Mouse (Mus musculus): Measurements from ENCODE around the gene Avl9.

GRCm38 (mm10) chr6:56691205-56691604, 23.5 kb upstream of the Avl9 start:
- TF ChIP-seq MAX (IDR thresholded peaks at IDR 0.05) (no peak), CTCF (IDR thresholded peaks at IDR 0.05; ENCODE audit: control insufficient read depth, insufficient read depth, insufficient read length) (peak; percentile 15)
